Mouse (Mus musculus): Measurements from ENCODE around the gene Csrnp1. TPM values are rescaled to one million over a fixed set of nuclear protein-coding genes. Genes with fewer than 3 reads are reported as not detected.
A peak's percentile ranks its signal among the peaks of the same experiment; 100 is the strongest.

The Csrnp1 gene
- total and polyA plus RNA-seq, 2 experiments from 2014 or later: 2.7 to 10.9 TPM

- ATAC-seq (peak; percentile 45; the same call in 1 of the 2 replicates), DNase-seq (no peak)
- H3K4me1 ChIP-seq (ENCODE audit: insufficient read depth): no peaks in the 10 kb centered on the region
- TF ChIP-seq CTCF (IDR thresholded peaks at IDR 0.05; ENCODE audit: low read depth): peak; percentile 71
- no peak overlapping the region for H3K9ac ChIP-seq
- no peaks in the 10 kb centered on the region for H3K9me3 ChIP-seq (ENCODE audit: low read length)
- H3K27me3 ChIP-seq (ENCODE audit: insufficient read depth, low read length): no peaks in the 10 kb centered on the region
- H3K36me3 ChIP-seq (ENCODE audit: insufficient read depth): no peaks in the 10 kb centered on the region
- 15% methylated on average over 21 of the region's 21 CpGs for WGBS
- H3K4me2 ChIP-seq (ENCODE audit: low read depth): no peak overlapping the region
- no peak overlapping the region for H3K27ac ChIP-seq (ENCODE audit: low read depth, low read length)
- no peak overlapping the region for H3K4me3 ChIP-seq (ENCODE audit: low read depth, low read length)
Observed at GRCm38 (mm10) chr9:119962987-119963667, 21.3 kb downstream of the Csrnp1 start.

- no peak for DNase-seq
- TF ChIP-seq CTCF (IDR thresholded peaks at IDR 0.05; ENCODE audit: low read depth): no peak
Observed at GRCm38 (mm10) chr9:119962216-119962615, 22.2 kb downstream of the Csrnp1 start.

GRCm38 (mm10) chr9:119958835-119959234 lies 25.6 kb downstream of the Csrnp1 start:
- WGBS: 83% methylated on average over 9 of the region's 9 CpGs
- DNase-seq: no peak
- no peak overlapping the region for H3K27ac ChIP-seq (ENCODE audit: low read depth, low read length)
- H3K4me1 ChIP-seq (ENCODE audit: insufficient read depth): no peaks in the 10 kb centered on the region
- no peaks in the 10 kb centered on the region for H3K36me3 ChIP-seq (ENCODE audit: insufficient read depth)
- no peak for TF ChIP-seq CTCF (IDR thresholded peaks at IDR 0.05; ENCODE audit: low read depth)
- no peaks in the 10 kb centered on the region for H3K9me3 ChIP-seq (ENCODE audit: low read length)
- H3K9ac ChIP-seq: no peak overlapping the region
- no peak overlapping the region for H3K4me2 ChIP-seq (ENCODE audit: low read depth)
- H3K27me3 ChIP-seq (ENCODE audit: insufficient read depth, low read length): no peaks in the 10 kb centered on the region
- no peak for ATAC-seq
- no peak overlapping the region for H3K4me3 ChIP-seq (ENCODE audit: low read depth, low read length)

More at GRCm38 (mm10) chr9:119962216-119962615, 22.2 kb downstream of the Csrnp1 start:
- Histone ChIP-seq H3K4me1 (ENCODE audit: insufficient read depth) (no peaks in the 10 kb centered on the region), H3K27me3 (ENCODE audit: insufficient read depth, low read length) (no peaks in the 10 kb centered on the region), H3K36me3 (ENCODE audit: insufficient read depth) (no peaks in the 10 kb centered on the region), H3K4me2 (ENCODE audit: low read depth) (no peak overlapping the region), H3K9me3 (ENCODE audit: low read length) (no peaks in the 10 kb centered on the region), H3K9ac (no peak overlapping the region), H3K4me3 (ENCODE audit: low read depth, low read length) (no peak overlapping the region), H3K27ac (ENCODE audit: low read depth, low read length) (no peak overlapping the region)
- ATAC-seq: no peak
- 76% methylated on average over 4 of the region's 4 CpGs for WGBS

- H3K4me1 ChIP-seq (ENCODE audit: insufficient read depth): no peaks in the 10 kb centered on the region
- no peak overlapping the region for H3K9ac ChIP-seq
- WGBS: 91% methylated on average over 9 of the region's 9 CpGs
- H3K27me3 ChIP-seq (ENCODE audit: insufficient read depth, low read length): no peaks in the 10 kb centered on the region
- TF ChIP-seq CTCF (IDR thresholded peaks at IDR 0.05; ENCODE audit: low read depth): no peak
- no peaks in the 10 kb centered on the region for H3K36me3 ChIP-seq (ENCODE audit: insufficient read depth)
- H3K27ac ChIP-seq (ENCODE audit: low read depth, low read length): no peak overlapping the region
- H3K9me3 ChIP-seq (ENCODE audit: low read length): no peaks in the 10 kb centered on the region
- no peak for DNase-seq
- no peak overlapping the region for H3K4me2 ChIP-seq (ENCODE audit: low read depth)
- H3K4me3 ChIP-seq (ENCODE audit: low read depth, low read length): no peak overlapping the region
- no peak for ATAC-seq
Observed at GRCm38 (mm10) chr9:119951388-119951787, 33.1 kb downstream of the Csrnp1 start.

GRCm38 (mm10) chr9:119950434-119950833 lies 34.0 kb downstream of the Csrnp1 start:
- ATAC-seq (peak; percentile 29; the same call in 1 of the 2 replicates), DNase-seq (no peak)
- Histone ChIP-seq H3K9ac (no peak overlapping the region), H3K27ac (ENCODE audit: low read depth, low read length) (no peak overlapping the region), H3K9me3 (ENCODE audit: low read length) (no peaks in the 10 kb centered on the region), H3K4me1 (ENCODE audit: insufficient read depth) (no peaks in the 10 kb centered on the region), H3K27me3 (ENCODE audit: insufficient read depth, low read length) (no peaks in the 10 kb centered on the region), H3K4me2 (ENCODE audit: low read depth) (no peak overlapping the region), H3K36me3 (ENCODE audit: insufficient read depth) (no peaks in the 10 kb centered on the region), H3K4me3 (ENCODE audit: low read depth, low read length) (no peak overlapping the region)
- 41% methylated on average over 6 of the region's 6 CpGs for WGBS
- no peak for TF ChIP-seq CTCF (IDR thresholded peaks at IDR 0.05; ENCODE audit: low read depth)

GRCm38 (mm10) chr9:119948804-119949203 lies 35.7 kb downstream of the Csrnp1 start:
- no peak for DNase-seq
- Histone ChIP-seq H3K27me3 (ENCODE audit: insufficient read depth, low read length) (no peaks in the 10 kb centered on the region), H3K9me3 (ENCODE audit: low read length) (no peaks in the 10 kb centered on the region), H3K4me3 (ENCODE audit: low read depth, low read length) (no peak overlapping the region), H3K27ac (ENCODE audit: low read depth, low read length) (no peak overlapping the region), H3K4me1 (ENCODE audit: insufficient read depth) (no peaks in the 10 kb centered on the region), H3K9ac (no peak overlapping the region), H3K36me3 (ENCODE audit: insufficient read depth) (no peaks in the 10 kb centered on the region), H3K4me2 (ENCODE audit: low read depth) (no peak overlapping the region)
- no peak for ATAC-seq
- WGBS: 59% methylated on average over 3 of the region's 3 CpGs
- TF ChIP-seq CTCF (IDR thresholded peaks at IDR 0.05; ENCODE audit: low read depth): no peak

GRCm38 (mm10) chr9:119945173-119945900 lies 39.1 kb downstream of the Csrnp1 start:
- peak; percentile 53 for TF ChIP-seq CTCF (IDR thresholded peaks at IDR 0.05; ENCODE audit: low read depth)
- no peak overlapping the region for H3K9ac ChIP-seq
- WGBS: 72% methylated on average over 12 of the region's 12 CpGs
- no peak overlapping the region for H3K27ac ChIP-seq (ENCODE audit: low read depth, low read length)
- H3K4me2 ChIP-seq (ENCODE audit: low read depth): no peak overlapping the region
- H3K9me3 ChIP-seq (ENCODE audit: low read length): no peaks in the 10 kb centered on the region
- DNase-seq: no peak
- no peaks in the 10 kb centered on the region for H3K4me1 ChIP-seq (ENCODE audit: insufficient read depth)
- ATAC-seq: no peak
- H3K36me3 ChIP-seq (ENCODE audit: insufficient read depth): no peaks in the 10 kb centered on the region
- no peak overlapping the region for H3K4me3 ChIP-seq (ENCODE audit: low read depth, low read length)
- no peaks in the 10 kb centered on the region for H3K27me3 ChIP-seq (ENCODE audit: insufficient read depth, low read length)

Data from forebrain, postnatal 0 days (tissue).